Mouse (Mus musculus): ENCODE data around the gene Commd7.

Gene Commd7

DNA sequence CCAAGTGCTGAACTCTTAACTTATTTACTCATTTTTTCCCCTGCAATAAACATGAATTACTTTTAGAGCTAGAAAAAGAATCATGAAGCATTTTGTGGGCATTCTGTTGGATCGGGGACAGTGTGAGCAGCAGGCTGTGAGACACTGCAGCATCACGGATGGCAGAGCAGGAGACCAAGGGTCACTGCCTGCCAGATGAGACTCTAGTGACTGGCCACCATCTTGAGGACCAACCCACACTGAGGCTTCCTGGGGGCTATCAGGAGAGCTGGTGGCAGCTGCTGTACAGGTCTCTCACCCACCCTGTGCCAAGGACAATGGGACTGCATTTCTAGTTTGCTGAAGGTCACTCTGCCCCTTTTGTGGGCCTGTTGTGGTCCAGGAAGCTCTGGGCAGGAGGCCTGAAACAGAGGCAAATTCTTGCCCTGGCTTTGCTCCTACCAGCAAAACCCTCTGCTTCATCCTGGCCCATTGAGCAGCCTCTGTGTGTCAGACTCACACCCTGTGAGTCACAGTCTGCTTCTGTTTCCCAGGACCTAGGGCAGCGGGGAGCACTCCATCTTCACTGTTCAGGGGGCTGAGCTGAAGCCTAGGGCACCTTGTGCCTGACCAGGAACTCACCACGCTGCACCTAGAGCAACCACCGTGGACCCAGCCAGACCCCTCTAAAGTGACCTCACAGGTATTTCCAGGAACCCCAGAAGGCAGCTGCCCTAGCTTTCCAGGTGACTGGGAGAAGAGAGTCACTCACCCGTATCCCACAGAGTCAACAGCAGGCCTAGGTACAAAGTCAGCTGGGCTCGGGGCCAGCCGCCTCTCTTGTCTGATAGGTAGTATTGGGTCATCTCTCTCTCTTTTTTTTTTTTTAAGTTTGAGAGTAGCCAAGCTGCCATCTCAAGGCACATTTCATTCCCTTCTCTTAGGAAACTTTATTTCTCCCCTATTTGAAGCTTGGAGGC is 40.2 kb downstream of the Commd7 start:
- no peak for DNase-seq (ENCODE audit: low read depth, low spot score)

DNA sequence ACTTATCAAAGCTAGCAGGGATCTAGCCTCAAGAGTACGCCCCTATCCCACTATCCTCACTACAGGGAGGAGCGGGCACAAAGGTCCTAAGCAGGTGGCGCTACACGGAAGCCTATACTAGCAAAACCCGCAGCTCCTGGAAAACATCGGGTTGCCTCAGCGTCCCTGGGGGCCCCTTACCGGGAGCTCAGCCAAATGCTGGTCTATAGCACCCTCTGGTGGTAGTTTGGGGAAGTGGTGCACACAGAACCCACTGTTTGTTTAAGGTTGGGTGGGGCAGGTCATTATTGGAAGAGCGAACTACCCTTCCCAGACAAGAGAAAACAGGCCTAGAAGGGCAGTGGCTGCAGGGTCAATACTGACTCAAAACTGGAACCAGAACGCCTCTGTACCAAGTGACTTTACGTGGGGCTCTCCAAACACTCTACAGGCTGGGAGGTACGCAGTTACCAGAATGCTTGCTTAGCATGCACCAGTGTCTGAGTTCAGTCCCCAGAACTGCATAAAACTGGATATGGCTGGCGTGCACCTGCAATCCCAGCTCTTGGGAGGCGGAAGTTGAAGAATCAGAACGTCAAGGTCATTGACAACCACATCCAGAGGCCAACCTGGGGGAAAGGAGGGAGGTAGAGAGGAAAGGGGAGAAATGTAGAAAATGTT is 45.9 kb downstream of the Commd7 start:
- peak; percentile 92 for DNase-seq (ENCODE audit: low read depth, low spot score)

GRCm38 (mm10) chr2:153585981-153586380 is 46.6 kb downstream of the Commd7 start:
- DNase-seq (ENCODE audit: low read depth, low spot score), result peak; percentile 57

DNA sequence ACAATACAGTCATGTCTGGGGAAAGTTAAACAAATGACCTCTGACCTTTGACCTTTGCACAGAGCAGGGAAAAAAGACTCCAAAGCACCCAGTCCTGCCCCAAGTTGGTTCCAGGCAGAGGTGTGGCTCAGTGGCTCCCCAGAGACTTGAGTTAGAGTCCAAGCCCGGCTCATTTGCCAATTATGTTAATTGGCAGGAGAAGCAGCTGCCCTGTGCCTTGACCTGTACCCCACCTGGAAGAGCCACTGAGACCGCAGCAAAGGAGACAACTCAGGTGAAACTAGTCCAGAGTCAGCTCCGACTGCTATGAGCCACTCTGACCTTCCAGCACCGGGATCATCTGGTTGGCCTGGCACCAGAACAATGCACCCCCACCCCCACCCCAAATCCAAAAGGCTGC is 48.2 kb downstream of the Commd7 start:
- peak; percentile 88 for DNase-seq (ENCODE audit: low read depth, low spot score)

DNA sequence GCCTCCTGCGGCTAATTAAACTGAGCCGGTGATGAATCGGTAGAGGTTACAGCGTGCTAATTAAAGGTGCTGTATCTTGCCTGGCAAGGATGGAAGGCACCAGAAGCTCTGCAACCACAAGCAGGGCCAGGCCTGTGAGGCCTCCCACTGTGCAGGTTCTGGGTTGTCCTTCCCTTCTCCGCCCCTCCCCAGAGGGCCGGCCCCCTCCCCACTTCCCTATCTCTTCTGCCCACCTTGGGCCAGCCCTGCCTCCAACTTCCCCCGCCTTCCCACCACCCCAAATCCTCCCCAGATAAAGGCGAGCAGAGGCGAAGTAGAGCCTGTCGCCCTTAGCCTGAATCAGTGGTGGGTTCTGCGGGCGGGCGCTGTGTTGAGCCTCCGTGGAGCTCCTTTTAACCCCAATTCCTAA is 48.9 kb downstream of the Commd7 start:
- DNase-seq (ENCODE audit: low read depth, low spot score), result peak; percentile 50

DNA sequence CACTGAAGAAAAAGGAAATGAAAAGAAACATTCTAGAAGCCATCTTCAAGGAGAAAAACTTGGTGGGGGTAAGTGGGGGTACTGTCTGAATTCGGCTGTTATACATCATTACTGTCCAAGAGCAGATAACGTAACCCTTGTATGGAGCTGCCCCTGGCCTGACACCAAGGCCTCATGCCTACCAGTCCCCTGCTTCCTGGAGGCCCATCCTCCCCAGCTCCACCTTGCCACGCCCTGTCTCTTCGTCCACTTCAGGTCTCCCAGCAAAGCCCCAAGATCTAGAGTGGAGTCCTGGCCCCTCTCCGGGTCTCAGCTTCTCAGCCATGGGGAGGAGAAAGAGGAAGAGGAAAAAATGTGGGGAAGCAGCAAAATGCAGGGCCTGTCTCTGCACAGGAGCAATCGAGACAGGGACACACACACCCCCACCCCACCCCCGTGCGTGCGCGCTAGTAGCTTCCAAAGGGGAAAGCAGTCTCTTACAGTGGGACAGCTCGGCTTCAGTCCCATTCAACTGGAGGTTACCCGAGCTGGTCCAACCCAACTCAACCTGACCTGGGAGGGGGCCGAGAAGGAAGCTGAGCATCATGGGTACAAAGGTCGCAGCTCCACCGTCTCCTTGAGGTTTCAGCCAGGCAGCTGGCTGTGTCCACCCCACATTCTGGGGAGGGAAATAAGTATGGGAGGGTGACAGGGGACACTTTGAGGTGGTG is 49.5 kb downstream of the Commd7 start:
- DNase-seq (ENCODE audit: low read depth, low spot score), result peak; percentile 39

- DNase-seq (ENCODE audit: low read depth, low spot score), result no peak
Measured at GRCm38 (mm10) chr2:153581416-153581815, 51.2 kb downstream of the Commd7 start.

DNA sequence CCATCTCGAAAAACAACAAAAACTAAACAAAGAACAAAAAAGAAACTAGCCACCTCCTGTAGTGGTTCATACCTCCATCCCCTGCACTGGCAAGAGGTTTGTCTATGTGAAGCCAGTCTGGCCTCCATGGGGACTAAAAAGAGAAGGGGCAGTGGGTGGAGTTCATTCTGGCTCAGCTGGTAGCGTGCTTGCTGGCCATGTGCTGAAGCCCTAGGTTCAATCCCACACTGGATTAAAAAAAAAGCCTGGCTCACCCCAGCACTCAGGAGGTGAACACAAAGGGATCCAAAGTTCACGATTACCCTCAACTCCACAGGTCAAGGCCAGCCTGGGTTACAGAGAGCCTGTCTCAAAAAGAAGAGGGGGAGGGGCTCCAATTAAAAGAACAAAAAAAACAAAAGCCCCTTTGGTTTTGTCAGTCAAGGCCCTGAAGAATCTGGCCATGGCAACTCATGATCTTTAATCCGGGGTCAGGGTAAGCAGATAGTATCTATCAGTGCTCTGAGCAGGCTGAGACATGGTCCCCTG is 52.1 kb downstream of the Commd7 start:
- DNase-seq (ENCODE audit: low read depth, low spot score), result peak; percentile 91

DNA sequence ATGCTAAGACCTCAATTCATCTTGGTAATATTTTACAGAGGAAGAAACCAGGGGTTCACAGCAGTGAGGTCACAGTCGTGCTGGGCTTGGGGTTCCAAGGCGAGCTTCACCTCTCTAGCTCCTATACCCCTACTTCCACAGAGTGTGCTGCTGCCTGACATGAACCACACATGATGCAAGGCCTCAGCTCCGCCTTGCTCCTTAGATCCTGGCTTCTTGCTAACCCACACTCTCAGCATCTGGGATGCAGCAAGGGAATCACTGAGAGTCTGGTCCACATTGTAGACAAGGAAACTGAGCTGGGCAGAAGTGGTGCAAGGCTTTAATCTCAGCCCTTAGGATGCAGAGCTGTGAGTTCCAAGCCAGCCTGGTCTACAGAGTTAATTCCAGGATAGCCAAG is 52.5 kb downstream of the Commd7 start:
- no peak for DNase-seq (ENCODE audit: low read depth, low spot score)

DNA sequence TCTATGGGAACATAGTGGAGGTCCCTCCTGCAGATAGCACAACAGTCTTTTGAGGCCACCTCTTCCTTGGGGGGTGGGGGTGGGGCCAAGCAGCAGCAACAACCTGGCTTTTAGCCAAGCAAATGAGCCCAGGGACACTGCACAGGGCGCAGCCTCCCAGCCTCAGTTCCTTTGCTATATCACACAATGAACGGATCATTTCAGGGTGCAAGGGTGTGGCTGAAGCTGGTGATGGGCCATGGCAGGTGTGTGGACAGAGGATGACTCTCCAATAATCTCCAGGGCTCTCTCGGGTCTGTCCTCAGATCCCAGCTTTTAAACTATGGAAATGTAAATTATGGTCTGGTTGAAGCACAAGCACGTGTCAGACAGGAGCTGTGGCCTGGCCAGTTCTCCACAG is 55.5 kb downstream of the Commd7 start:
- no peak for DNase-seq (ENCODE audit: low read depth, low spot score)

GRCm38 (mm10) chr2:153576150-153576549 is 56.4 kb downstream of the Commd7 start:
- no peak for DNase-seq (ENCODE audit: low read depth, low spot score)

DNA sequence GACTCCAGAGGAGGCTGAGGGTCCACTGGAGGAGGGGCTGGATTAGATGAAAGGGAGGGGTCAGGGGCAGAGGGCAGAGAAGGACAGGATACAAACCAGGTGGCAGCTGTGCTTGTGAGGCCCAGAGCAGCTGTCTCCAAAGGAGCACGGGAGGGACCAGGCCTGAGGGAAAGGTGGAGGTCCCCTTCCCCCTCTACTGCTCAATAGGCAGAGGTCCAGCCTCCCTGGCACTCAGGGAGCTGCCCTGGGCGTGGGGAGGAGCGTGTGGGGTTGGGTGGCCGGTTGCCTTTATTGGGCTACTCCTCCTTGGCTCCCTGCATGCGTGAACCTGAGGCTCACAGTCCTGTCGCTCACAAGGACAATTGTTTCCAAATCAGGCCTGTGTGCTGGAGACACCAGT is 57.0 kb downstream of the Commd7 start:
- no peak for DNase-seq (ENCODE audit: low read depth, low spot score)

DNA sequence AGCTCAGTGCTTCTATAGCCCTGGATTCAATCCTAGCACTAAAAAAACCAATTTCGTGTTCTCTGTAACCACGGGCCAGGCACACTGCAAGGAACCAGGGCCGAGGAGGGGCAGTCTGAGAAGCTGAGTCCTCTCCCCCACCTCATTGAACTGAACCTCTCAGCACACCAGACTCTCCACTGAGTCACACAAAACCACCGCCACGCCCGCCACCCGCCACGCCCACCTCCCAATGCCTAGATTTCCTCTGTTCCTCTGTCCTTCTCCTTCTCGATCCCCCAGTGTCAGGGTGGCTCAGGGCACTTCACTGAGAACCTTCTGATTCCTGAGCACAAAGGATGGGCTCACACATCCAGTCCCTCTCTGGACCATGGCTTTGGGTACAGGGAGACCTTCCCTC is 59.5 kb downstream of the Commd7 start:
- DNase-seq (ENCODE audit: low read depth, low spot score), result no peak

DNA sequence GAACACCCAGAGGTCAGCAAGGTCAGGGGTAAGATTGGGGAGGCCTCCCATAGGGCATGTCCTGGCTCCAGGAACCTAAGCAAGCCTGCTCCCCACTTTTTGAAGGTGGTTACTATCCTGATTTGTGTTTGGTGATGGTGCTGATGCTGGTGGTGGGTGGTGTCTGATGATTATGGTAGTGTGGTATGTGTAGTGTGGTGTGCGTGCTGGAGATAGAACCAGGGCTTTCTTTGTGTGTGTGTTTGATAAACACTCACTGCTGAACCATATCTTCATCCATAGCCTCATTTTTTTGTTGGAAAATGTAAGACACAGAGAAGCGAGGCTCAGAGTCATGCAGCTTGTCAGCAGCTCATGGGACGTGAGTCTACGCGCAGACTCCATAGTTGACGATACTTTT is 64.0 kb downstream of the Commd7 start:
- no peak for DNase-seq (ENCODE audit: low read depth, low spot score)

- DNase-seq (ENCODE audit: low read depth, low spot score), result no peak
Measured at GRCm38 (mm10) chr2:153568013-153568412, 64.6 kb downstream of the Commd7 start.
